Mouse (Mus musculus): Measurements from ENCODE around the gene Pla2g2e.
"Not testable (repeated sequence)": the region's sequence is repeated elsewhere in the genome, so short reads cannot be mapped to it uniquely, and the experiment has no call there.

Pla2g2e gene

DNA sequence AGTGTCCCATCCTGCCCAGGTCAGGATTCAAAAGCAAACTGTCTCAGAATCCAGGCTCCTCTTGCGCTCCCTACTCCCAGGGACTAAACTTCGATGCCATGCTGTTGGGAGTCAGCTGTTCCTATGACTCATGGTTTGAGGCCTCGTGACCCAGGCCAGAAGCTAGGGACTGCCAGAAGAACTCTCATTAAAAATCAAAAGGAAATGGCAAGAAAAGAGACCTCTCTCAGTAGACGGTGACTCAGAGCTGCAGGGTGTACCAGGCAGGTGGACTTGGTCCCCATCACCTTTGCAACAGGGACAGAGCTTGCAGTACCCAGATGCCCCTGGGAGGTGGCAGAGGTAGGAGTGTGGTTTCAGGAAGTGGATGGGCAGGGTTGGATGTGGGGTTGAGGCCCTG lies at the start of gene Pla2g2e:
Gene Pla2g2e (plus strand): TSS at position 212 of the 400 bp plus-strand sequence.
- no peak for DNase-seq

DNA sequence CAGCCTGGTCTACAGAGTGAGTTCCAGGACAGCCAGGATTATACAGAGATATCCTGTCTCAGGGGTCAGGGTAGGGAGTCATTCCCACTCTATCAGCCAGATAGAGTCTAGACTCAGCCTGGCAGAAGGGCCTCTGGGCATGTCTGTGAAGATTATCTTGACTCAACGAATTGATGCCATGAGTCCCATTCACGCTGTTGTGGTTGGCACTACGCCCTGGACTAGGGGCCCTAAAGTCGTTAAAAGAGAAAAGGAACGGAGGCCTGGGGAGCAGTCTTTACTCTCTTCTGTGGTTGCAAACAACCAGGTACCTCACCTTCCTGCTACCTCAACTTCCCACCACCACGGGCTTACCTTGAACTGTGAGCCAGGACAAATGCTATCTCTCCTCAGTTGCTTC lies 37.9 kb upstream of the Pla2g2e start:
- DNase-seq, result no peak

DNA sequence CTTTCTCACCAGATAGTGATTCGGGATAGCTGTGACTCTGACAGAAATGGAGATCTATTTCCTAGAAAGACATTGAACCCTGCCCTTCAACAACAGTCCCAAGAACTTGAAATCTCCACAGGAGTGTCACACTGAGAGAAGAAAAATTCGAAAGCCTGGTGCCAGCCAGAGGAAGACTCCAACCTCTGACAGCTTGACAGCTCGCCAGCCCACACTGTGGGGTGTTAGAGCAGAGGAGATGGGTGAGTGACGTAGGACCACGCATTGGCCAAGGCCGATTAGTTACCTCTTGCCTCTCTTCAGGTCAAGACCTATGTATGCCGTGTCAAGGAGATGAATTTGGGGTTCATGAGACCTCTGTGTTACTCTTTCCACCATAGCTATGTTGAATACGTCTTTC lies 37.0 kb upstream of the Pla2g2e start:
- no peak for DNase-seq

DNA sequence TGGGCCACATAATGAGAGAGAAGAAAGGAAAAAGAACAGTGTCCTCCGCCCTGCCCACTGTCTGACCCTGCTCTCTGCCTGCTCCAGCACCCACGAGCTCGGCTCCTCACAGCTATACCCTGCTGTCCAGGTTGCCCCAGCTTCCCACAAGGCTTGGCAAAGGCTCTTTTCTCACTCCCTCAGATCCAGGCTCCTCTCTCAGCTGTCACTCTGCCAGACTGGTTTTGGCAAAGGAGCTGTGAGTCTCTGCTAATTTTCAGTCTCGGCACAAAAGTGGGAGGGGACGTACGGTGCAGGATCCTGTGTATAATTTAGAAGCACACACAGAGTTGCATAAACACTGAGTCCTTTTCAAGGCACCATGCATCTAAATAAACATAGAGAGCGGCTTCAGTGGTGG lies 36.4 kb upstream of the Pla2g2e start:
- DNase-seq, result no peak

DNA sequence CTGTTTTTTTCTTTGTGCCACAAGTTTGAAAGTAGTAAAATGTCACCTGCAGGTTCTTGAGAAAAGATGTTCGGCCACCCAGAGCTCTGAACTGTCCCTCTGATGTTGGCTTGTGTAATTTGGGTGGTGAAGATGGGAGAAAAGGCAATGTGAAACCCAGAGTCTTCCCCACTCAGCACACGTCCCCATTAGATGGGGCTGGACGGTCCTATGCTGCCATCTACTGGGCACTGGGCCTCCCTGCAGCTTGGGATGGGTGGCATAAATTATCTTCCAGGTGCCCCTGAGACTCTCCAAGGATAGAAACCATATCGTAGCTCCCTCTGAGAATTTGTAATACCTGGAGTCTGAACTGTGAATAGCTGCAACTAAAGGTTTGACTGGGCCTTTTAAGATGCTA lies 26.3 kb upstream of the Pla2g2e start:
- DNase-seq, result peak; percentile 80

DNA sequence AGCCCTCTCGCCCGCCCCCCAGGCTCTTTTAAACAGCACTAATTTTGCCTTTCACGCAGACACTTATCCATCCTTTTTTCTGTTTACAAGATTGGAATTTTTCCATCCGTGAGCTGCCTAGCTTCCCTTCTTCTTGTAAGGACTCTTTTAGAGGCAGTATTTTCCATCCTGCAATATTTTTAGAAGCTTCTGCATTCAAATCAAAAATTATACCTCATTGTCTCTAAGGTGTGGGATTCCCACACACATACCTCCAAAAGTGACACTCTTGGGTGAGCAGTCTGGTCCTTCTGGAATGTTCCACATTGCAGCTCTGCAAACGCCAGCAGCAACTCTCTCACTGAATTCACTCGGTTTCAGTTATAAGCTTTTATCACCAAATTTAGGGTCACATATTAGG lies 24.8 kb upstream of the Pla2g2e start:
- DNase-seq, result no peak

DNA sequence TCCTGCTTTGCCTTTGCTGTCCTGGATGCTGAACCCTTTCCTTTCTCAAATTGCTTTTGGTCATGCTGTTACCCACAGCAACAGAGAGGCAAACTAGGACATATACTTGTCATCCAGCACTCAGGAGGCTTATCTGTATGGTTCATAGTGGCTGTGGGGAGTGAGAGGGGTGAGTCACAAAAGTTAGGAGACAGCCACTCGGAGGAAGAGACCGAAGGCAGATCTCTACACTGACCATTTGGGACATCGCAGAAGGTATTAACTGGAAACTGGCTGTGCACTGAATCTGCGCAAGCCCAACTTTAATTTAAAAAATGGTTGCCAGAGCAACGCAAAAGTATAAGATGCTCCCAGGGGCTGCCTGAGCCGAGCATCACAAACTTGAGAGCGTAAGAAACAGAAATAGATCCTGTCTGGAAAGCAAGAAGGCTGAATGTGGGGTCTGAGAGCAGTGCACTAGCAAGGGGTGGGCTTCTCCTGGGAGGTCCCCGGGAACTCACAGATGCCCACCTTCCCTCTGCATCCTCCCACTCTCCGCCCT lies 22.6 kb upstream of the Pla2g2e start:
- DNase-seq, result no peak

DNA sequence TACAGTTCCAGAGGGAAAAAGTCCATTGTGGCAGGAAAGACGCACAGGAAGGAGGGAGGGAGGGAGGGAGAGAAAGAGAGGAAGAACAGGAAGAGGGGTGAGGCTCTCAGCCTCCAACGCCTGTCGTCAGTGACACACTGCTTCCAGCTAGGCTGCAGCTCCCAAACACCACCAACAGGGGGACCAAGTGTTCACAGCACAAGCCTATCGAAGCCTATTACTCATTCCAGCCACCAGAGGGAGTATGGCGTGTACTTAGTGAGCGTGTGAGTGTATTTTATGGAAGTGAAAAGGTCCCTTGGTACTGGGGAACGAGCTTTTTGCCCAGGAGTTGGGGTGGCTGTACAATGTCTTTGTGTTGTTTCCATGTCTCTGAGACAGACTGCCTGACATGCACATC lies 21.3 kb upstream of the Pla2g2e start:
- peak; percentile 47 for DNase-seq

DNA sequence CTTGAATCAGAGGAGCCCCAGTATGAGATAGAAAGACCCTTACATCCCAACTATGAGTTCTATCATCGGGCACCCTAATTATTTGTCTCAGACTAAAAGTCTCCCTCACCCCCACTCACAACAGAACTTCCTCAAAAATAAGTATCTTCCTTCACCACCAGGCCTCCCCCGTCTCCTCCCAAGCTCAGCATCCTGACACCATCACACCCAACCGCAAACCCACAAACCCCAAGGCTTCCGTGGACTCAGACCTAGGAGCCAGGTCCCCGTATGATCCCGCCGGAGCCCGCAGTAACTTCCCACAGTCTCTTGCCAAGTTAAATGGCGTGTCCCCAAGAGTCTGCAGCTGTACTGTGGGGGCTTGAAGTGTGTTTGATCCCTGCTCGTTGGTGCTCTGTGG lies 20.2 kb upstream of the Pla2g2e start:
- DNase-seq, result no peak

DNA sequence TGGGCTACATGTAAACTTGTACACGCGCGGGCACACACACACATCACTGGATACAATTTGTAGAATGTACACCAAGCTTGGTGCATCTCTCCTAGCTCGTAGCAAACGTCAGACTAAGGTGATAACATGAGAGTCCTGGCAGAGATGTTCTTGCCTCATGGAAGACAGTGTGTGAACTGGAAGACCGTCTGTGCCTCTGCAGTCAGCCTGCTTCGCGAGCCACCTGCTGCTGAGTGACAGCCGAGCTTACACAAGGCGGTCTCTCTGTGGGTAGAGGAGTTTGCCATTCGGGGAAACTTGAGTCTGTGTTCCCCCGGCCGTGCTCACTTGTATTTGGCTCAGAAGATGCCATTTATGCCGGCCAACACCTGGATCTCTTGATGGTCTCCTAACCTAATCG lies 19.3 kb upstream of the Pla2g2e start:
- DNase-seq, result no peak

DNA sequence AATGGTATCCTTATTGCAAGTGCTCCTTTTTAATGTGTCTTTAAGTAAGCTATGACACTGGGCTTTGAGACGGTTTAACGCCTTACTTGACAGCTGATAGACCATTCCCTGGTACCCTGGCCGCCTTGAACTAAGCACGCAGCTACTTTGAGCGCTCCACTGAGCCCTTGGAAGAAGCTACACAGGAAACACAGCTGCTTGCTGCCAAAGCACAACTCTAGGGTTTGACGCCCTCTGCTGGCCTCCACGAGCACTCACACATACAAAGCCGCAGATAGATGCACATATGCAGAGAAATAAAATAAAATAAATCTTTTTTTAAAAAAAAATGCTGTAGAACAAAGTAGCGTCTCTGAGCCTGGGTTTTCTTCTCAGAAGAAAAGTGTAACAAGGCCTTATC lies 18.5 kb upstream of the Pla2g2e start:
- DNase-seq, result peak; percentile 32

DNA sequence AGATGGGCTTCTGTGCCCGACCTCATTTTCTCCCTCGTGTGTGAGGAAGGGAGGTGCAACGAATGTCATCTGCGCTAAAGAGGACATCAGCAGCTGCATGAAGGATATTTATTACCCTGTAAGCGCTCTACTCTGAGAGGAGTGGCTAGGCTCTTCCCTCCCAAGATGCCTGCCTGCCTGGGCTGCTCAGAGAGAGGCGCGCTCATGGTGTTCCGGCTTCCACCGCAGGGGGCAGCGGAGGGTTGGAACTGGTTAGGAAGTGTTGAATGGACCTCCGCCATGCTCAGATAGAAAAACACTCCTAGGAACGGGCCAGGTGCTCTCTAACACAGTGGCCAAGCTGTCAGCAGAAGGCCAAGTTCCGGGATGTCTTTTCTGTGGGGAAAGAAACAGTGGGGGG lies 18.0 kb upstream of the Pla2g2e start:
- DNase-seq, result peak; percentile 87

DNA sequence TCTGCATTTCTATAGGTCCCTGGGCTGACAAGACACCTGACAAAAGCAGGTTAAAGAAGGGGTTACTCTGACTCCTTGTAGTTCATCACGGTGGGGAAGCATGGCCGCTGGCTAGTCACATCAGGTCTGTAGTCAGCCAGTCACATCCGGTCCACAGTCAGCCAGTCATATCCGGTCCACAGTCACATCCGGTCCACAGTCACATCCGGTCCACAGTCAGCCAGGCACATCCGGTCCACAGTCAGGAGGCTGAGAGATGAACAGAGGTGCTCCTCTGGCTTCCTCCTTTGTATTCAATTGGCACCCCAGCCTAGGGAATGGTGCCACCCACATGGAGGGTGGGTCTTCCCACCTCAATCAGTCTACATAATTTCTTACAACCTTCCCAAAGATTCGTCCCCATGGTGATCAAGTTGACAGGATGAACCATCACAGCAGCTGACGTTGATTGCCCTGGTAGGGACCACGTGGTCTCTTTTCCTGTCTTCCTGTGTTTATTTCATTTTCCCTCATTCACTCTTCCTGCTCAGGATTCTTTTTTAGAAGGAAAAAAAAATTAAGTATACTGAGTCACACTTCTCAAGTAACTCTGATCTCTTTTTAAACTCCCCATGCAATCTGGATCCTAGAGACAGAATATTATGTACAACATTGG lies 14.3 kb upstream of the Pla2g2e start, which contains the start of gene Pla2g5:
Gene Pla2g5 (minus strand): TSS at position 139 of the 655 bp plus-strand sequence.
- no peak for DNase-seq

DNA sequence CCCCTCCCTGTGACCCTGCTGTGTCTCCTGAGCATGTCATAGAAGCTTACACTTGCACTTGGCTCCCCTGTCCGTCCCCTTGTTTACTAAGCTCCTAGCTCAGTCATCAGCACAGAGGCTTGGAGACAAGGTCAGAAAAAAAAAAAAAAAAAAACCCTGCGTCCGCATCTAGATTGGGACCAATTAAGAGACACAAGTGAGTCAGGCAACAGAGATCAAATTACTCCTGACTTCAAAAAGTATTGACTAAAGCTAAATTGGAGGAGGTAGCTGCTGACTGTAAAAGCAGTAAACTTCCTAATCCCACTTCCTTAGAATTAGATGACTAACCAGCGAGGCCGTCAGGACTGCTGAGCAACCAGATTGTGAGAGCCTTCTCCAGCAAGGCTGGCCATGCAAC lies 12.7 kb upstream of the Pla2g2e start:
- DNase-seq, result no peak

DNA sequence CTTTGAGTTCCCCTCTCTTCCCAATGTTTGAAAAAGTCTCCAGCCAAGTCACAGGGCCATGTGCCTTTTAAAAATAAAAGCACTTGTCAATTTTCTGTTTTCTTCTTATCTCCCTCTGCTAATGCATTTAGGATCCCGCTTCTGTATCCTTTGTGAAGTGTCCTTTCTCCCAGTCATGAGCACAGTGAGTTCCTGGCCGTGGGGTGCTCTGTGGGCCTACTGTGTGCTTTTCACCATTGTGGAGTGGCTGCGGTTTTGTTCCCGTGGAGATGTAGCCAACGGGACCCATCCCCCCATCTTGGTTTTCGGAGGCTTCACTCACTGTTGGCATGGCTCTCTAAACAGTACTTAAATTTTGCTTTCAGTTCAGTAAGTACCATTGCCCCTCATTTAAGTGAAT lies 11.8 kb upstream of the Pla2g2e start:
- no peak for DNase-seq

DNA sequence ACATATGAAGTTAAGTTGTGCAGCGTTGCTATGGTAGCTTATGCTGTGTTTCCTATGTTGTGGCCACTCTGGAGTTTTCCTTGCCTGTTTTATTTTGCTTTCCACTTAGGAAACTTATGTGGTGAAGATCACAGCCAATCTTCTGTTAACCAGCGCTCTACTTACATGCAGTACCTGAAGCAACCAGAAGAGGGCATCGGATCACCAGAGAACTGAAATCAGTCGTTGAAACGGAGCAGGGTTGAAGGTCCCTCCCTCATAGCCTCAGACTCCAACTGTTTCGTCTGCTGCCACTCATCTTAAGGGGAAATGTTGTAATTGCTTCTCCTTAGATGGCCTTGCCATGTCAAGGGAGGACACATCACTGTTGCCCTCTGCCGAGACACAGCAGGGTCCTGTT lies 11.3 kb upstream of the Pla2g2e start:
- peak; percentile 74 for DNase-seq

DNA sequence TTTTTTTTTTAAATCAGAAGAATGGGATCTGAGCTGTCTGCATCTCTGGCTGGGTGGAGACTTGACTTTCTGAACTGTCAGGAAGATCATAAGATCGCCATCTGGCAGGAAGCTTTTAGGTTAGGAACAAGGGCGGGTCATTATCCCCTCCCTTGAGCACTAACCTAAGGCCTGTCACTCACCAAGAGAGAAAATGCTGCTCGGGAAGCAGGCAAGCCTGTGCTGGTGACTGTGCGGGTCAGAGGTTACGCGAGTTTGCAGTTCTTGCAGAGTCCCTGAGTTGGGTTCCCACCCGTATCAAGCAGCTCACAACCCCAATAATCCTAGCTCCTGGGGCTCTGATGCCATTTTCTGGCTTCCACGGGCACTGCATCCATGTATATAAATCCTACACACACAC lies 9.1 kb upstream of the Pla2g2e start:
- no peak for DNase-seq

DNA sequence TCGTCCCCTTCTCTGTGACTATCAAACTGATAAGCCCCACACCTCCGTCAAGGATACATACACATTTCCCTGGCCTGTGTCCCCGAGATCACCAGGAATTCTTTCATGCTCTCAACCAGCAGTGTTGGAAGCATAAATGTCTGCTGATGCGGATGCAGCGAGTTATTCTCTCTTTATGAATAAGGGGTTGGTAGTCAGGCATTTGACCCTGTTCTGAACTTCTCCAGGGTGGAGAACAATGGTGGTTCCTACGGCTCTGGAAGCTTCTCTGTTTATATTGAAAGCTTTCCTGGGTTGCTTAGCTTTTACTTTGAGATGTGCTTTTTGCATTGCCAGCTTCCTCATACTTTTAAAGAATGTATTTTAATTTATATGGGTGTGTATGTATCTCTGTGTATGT lies 3.9 kb upstream of the Pla2g2e start, which contains the start of gene Gm13030:
Gene Gm13030 (minus strand): TSS at position 101 of the 400 bp plus-strand sequence.
- DNase-seq, result no peak

DNA sequence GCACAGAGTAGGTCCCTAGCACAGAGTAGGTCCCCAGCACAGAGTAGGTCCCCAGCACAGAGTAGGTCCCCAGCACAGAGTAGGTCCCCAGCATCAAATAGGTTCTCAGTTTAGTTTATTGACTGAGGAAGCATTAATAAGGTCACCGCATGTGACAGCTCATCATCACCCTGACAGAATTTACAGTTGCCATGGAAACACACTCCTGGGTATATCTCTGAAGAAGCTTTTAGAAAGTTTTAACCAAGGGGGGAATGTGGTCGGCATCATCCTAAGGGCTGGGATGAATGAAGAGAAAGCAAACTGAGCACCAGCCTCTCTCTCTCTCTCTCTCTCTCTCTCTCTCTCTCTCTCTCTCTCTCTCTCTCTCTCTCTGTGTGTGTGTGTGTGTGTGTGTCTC lies 2.5 kb upstream of the Pla2g2e start:
- DNase-seq, result not testable (repeated sequence)

DNA sequence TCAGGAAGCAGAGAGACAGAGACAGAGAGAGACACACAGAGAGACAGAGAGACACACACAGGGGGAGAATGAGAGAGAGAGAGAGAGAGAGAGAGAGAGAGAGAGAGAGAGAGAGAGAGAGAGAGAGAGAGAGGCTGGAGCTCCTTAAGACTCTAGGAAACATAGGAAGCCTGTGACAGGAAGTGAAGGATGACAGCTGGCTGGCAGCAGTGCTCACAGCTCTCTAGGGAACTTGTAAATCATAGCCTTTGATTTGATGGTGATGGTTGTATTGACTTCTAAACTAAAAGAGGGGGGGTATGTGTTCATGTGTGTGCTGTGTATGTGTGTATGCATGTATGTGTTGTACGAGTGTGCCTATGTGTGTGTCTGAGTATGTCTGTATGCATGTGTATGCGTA lies 1.8 kb upstream of the Pla2g2e start:
- no peak for DNase-seq

DNA sequence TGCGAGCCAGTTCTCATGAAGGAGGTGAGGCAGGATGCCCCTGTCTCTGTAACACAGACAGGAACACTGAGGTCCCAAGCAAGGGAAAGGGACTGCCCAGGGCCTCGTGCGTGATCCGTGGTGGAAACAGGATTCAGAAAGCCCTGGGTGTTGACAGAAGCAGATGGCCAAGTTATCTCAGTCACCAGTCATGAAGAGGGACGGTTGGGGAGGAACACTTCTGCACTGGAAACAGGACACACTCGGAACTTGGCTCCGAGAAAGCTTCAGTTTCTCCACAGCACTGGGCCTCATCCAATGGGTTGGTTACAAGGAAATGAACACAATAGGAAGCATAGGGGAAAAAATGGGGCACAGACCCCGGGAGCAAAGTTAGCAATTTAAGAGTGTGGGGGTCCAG lies 1.0 kb downstream of the Pla2g2e start:
- no peak for DNase-seq

DNA sequence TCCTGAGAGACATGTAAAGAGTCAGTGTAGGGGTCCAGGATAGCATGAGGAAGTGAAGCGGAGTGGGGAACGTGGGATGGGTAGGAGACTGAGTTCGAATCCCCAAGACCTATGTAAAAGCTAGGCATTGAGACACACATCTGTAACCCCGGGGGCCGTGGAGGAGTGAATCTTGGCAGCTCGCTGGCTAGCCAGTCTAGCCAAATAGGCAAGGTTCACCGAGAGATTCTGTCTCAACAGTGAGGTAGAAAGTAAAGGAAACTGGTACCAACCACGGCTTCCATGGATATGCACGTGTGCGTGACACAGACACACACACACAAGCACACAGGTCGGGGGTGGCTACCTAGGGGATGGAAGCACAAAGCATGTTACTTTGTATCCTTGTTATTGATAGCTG lies 2.1 kb downstream of the Pla2g2e start:
- no peak for DNase-seq

DNA sequence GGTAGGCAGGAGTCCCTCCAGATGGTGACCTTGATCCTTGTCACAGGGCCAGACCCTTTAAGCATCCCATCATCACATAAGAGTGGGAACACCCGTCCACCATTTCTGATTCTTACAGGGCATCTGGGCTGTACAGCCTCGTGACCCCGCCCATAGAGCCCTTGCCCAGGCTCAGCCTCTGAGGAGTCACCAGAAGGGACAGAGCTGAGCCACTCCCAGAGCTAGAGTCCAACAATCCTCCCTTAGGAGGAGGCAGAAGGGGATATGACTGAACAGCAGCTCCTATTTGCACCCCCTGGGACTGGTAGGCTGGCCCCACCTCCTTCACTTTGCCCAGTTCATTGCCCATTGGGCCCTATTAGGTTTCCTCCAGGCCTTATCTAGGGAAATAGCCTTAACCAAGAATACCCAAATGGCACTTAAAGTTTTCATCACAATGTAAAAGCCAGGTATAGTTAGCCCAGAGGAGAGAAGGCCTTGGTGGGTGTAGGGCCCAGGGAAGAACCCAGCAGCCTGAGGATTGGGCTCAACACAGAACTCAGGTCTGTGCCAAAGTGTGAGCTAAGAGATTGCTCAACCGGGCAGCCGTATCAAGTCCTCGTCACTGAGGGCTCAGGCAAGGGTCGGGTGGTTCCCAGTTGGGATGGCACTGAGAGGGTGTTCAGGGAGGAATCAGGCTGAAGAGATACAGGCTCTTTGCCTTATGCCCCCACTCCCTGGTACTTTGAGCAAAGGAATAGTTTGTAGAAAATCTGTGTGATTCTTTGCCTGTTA lies 3.3 kb downstream of the Pla2g2e start:
- DNase-seq, result no peak

DNA sequence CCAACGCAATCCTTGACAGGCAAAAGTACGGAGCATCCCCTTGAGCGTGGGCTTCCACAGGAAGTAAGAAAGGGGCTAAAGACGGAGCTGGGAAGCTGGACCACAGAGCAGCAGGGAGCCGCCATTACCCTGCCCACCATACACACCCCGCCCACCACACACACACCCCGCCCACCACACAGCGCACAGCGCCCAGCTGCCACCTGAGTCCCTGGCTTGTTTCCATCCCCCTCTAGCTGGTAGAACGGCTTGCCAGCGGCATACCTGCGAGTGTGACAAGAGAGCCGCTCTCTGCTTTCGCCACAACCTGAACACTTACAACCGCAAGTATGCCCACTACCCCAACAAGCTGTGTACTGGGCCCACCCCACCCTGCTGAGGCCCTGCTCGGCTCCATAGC lies 4.4 kb downstream of the Pla2g2e start:
- DNase-seq, result no peak

Measured in cerebellum, adult 8-10 months (tissue).